Mouse (Mus musculus) myocyte (in vitro differentiated cells): ENCODE results near the gene Wnt5a.

Source experiments
- POLR2A ChIP-seq: IDR thresholded peaks from one replicate; pipeline ENCODE4 v1.6.1; 2011; ENCODE audit warnings: low read depth, mild to moderate bottlenecking, control low read depth, moderate library complexity; ENCODE audit not compliant: insufficient read length
- USF1 ChIP-seq: IDR thresholded peaks from one replicate; pipeline ENCODE4 v1.6.1; 2011; ENCODE audit warnings: low read depth, mild to moderate bottlenecking, control low read depth, moderate library complexity

- no peak for TF ChIP-seq USF1
- TF ChIP-seq POLR2A, result no peak
Observed at GRCm38 (mm10) chr14:28505051-28505585, 568 bp downstream of the Wnt5a start.
